Mouse (Mus musculus) layer of hippocampus, postnatal 25 days (tissue): ENCODE results near the gene Mrpl18. TPM values are rescaled to one million over a fixed set of nuclear protein-coding genes. Genes with fewer than 3 reads are reported as not detected.
"Not testable (repeated sequence)": the region's sequence is repeated elsewhere in the genome, so short reads cannot be mapped to it uniquely, and the experiment has no call there.

ENCODE experiments used
- DNase-seq, 2 experiments: peaks; one replicate each; pipeline ENCODE4 v3.0.0; 2022; ENCODE audit warnings: mixed read lengths in 2 of 2, low spot score in 1 of 2; ENCODE audit errors: extremely low spot score in 1 of 2
- total RNA-seq, 2 experiments: library from RNA; stranded (reverse); gene quantifications; 2 replicates each; pipeline ENCODE4 v1.2.3; 2021

The Mrpl18 gene
- 10 to 100 TPM; 58.6 to 66.1 TPM for total RNA-seq

DNA sequence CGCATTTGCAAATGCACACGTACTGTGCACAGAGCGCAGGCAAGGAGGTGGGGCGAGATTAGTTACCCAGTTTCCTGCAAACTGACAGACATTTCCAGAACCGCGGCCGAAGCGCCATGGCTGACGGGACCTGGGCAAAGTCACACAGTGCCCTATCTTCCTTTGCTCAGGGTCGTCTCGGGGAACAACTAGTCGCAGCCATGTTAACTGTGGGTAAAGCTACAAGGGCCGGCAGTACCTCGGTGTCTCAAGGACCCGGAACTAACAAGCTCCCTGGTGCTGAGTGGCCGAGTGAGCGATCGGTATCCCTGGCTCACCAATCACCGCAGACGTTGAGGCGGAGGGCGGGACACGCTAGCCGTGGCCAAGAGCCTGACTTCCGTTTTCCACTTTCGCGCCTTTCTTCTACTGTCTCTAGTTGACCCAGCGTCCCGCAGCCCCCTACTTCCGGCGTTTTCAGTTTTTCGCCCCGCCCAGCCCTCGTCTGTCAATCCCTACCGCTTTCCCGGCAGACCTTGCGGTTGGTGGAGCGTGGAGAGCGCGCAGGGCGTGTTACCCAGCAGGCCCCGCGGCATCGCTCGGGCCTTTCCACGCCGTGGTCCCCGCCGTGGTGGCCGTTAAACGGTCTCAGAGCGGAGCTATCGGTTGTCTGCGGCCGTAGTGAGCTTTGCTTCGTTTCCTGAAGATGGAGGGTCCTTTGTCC lies at the start of gene Mrpl18:
Gene Mrpl18 (minus strand): TSS at position 465 of the 703 bp plus-strand sequence.
- peak; percentile 90 to 91 for DNase-seq

DNA sequence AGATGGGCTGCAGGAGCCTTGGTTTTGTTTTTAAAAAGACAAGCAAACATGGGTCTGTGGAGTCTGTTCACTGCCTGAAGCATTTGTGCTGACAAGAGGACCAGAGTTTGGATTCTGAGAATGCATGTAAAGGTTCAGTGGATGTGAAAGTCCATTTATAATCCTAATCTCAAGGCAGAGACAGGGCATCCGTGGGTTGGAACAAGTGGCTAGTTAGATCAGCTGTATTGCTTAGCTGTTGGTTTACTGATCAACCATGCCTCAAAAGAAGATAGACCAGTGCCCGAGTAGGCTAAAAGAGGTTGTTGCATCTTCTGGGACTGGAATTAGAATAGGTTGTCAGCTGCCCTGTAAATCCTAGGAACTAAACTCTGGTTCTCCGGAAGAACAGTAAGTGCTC lies 47.3 kb upstream of the Mrpl18 start:
- DNase-seq = no peak

DNA sequence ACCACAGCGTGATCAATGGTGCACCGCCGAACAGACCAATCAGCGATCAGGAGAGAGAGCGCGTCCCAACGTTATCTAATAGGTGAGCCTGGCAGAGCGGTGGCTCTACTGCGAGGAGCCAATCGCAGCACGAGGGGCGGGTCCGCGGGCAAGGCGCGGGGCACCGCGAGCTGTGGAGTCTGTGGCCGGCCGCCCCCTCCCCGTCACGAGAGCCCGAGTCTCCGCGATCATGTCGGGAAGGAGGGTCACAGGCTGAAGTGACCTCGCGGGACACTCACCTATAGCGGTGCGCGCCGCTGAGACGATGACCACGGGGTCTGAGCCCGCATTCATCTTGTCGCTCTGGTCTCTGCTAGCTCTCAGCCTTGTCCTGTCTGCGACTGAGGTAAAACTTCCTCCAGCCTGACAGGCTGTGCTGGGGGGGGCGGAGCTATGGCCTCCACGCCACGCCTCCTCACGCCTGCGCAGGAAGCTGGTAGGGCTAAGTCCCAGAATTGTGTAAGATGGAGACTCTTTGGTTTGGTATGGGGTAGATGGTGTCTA lies 44.3 kb upstream of the Mrpl18 start, which contains the start of gene Acat2:
Gene Acat2 (minus strand): TSS at position 417 of the 543 bp plus-strand sequence.
- peak; percentile 82 to 94 for DNase-seq

- DNase-seq = not testable (repeated sequence)
These were observed 43.2 kb upstream of the Mrpl18 start for GRCm38 (mm10) chr17:12959377-12959776.

GRCm38 (mm10) chr17:12956664-12957063 lies 40.5 kb upstream of the Mrpl18 start:
- no peak for DNase-seq

GRCm38 (mm10) chr17:12949669-12950068 lies 33.5 kb upstream of the Mrpl18 start:
- DNase-seq = no peak

DNA sequence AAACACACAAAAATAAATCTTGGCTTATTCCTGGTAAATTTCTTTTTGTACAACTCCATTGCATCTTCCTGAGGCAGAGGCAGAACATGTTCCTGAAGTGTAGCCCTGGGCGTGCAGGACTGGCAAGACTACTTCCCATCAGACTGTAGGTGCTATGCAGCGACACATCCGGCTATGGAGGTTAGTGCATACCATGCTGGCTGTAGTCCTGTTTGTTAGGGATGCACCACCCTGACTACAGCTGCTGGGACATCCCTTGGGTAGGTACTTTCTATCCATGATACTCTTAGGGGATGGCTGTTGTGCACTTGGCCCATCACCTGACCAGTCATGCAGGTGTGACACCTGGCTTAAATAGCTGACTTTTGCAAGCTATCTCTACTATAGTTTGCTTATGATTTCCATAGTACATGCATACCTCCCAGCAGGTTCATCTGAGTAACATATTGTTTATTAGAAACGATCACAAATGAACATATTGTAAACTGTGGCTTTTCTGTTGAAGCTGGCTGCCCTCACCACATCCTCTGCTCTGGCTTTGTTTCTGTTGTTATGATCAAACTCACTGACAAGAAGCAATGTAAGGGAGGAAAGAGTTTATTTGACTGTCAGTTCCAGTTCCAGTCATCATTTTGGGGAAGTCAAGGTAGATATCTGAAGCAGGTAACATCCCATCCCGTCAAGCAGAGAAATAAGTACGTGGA lies 26.5 kb upstream of the Mrpl18 start:
- DNase-seq = no peak

- DNase-seq = no peak
These were observed 25.6 kb upstream of the Mrpl18 start for GRCm38 (mm10) chr17:12941543-12942260.

GRCm38 (mm10) chr17:12940151-12940805 lies 24.1 kb upstream of the Mrpl18 start, which contains the start of gene Acat3:
Gene Acat3, minus strand, starts transcription at chr17:12940600.
- DNase-seq = no peak

DNA sequence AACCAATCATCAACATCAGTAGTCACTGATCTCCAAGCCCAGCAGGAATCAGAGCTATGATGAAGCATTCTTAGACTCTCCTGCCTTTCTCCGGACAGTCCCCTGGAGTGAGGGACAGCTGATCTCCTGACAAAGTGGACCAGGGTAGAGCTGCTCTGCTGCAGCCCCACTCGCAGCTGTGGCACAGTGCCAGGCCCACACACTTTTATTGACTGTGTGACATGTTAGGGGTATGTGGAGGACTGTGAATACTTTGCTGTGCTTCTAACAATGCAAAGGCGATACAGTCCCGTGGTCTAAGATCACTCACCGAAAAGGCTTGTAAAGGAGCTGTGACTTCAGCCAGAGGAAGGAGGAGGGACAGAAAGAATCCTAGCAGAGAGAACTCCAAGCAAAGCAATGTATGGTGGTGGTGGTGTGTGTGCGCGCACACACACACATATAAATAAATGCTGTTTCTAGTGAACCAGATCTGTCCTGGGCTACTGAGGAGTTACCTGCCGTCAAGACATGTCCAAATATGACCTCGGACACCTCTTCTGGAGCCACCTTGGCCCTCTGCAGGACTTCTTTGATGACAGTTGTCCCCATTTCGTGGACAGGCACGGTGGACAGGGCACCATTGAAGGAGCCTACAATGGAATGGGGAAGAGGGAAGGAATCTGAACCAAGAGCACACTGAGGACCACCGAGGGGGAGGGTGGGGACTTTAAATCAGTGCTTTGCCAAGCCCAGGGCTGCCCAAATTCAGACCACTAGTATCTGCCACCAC lies 23.4 kb upstream of the Mrpl18 start:
- not testable (repeated sequence) for DNase-seq

DNA sequence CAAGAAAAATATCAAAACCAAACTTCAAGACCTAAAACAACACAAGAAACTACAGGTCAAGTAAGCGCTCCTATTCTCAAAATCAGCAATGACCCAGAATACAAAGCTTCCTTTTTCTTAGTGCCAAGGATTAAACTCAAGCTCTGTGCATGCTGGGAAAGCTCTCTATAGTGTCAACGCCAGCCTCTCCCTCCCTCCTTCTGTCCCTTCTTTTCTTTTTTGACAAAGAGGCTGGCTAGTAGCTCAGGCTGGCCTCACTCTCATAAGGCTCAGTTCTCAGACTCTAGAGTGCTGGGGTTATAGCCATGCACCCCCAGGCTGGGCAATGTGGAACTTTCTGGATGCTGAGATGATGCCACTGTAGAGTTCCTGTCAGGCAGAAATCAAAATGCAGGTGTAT lies 21.9 kb upstream of the Mrpl18 start:
- DNase-seq = no peak

GRCm38 (mm10) chr17:12937412-12937970 lies 21.3 kb upstream of the Mrpl18 start:
- no peak for DNase-seq

DNA sequence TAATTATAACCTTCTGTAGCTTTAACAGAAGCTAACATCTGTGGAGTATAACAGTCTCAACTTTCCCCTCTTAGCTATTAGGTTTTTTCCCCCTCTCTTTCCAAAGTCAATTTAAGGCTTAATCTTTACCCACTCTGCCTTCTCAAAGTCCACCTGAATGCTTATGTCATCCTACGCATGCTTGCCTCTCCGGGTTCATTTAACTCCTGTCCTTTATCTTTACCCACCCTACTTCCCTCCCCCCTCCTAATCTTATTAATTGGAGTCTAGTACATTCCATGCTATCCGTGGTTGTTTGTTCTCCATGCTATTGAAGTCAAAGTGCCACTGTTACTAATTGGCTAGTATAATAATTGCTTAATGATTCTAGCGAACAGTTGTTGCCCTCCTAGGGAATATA lies 19.6 kb upstream of the Mrpl18 start:
- DNase-seq = no peak

DNA sequence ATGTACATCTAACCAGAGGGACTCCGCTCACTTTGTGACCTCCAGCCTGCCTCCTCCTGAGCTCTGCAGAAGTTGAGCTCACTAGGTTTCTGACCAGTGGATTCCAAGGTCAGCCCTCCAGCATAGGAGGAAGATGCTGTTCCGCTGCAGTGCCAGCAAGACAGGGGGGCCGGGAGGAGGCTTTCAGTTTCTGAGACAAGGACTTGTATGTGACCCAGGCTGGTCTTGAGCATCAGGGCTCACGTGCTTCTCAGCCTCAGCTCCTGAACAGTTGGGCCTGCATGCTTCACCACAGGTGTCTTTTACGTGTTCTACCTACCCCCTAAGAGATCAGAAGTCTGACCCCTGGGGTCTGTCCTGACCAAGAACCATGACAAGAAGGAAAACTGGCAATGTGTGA lies 15.4 kb upstream of the Mrpl18 start:
- not testable (repeated sequence) for DNase-seq

- no peak for DNase-seq
These were observed 9.6 kb upstream of the Mrpl18 start for GRCm38 (mm10) chr17:12925703-12926180.

GRCm38 (mm10) chr17:12925001-12925400 lies 8.9 kb upstream of the Mrpl18 start:
- no peak for DNase-seq

DNA sequence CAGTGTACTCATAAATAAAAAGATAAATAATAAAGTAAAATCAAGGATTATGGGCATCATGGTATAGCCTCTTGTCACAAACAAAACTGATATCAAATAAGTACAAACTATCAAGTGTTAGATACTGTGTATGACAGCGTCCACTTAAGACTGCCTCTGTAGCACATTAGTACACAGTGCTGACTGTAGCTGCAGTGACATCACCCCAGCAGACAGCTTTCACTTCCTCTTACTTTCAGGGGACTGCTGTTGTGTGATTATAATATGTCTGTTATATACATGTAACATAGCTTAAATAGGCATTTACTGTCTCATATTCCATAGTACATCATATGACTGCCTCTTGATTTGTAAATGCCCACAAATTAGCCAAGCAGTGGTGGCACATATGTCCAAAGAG lies 4.9 kb upstream of the Mrpl18 start:
- DNase-seq = no peak

DNA sequence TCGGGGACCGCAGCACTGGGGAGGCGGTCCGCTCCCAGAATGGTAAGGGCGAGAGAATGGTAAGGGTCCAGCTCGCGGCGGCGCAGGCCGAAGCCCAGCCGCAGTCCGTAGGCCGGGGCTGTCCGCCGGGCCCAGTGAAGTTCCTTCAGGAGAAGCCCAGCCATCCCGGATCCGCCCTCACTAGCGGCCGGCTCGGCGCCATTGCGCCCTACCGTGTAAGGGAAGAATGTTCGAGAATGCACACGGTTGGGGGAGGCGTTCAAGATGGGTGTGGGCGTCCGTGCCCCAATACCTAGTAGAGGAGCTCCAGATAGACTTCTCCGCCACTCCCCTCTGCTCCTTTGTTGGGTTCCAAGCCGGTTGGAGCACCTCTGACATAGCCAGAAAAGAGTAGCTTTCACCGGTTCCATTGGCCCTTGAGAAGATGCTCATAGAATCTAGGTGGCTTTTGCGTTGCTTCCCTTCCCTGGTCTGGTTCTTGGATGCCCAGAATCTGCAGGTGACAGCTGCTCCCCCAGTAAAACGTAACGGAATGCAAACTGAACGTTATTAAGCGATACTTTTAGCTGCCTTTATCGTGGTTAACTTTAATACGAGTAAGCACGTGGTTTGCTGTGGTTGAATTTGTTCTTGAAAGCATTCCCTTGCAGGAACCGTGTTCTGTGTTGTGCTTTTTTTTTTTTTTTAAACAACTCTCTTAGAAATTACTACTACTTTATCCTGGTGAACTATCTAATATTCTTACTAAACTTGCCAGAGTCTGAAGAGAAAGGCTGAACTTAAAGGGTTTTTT lies 639 bp upstream of the Mrpl18 start:
- DNase-seq = peak in 1 of 2 experiments; percentile 32
